Mouse (Mus musculus) cortical plate, adult 2 months (tissue): ENCODE results near the gene Chad. TPM values are rescaled to one million over a fixed set of nuclear protein-coding genes. Genes with fewer than 3 reads are reported as not detected.

ENCODE experiments used
- H3K27ac ChIP-seq: fragments of 200-500 bp; 2 replicates; pipeline ENCODE4 v1.5.1; 2012; ENCODE audit warnings: low read length, control low read depth, inconsistent platforms; ENCODE audit not compliant: insufficient read depth
- H3K4me1 ChIP-seq: fragments of 200-500 bp; 2 replicates; pipeline ENCODE4 v1.6.1; 2011; ENCODE audit warnings: low read length; ENCODE audit not compliant: control insufficient read depth, insufficient read depth
- H3K4me3 ChIP-seq: fragments of 200-500 bp; 2 replicates; pipeline ENCODE4 v1.5.1; 2011; ENCODE audit warnings: mild to moderate bottlenecking, low read length, control low read depth; ENCODE audit not compliant: insufficient read depth
- CTCF ChIP-seq: fragments of 200-500 bp; IDR thresholded peaks from 2 replicates; pipeline ENCODE4 v1.5.1; 2011; ENCODE audit warnings: mild to moderate bottlenecking, control low read depth, low read length; ENCODE audit not compliant: insufficient read depth; ENCODE audit errors: extremely low read depth
- POLR2A ChIP-seq: fragments of 200-500 bp; IDR thresholded peaks from 2 replicates; pipeline ENCODE4 v1.6.1; 2011; ENCODE audit warnings: mild to moderate bottlenecking, low read length, control low read depth; ENCODE audit not compliant: insufficient read depth; ENCODE audit errors: extremely low read depth
- polyA plus RNA-seq: library from polyadenylated mRNA; depleted of rRNA; stranded (reverse); fragments of >200 nt; gene quantifications from 2 replicates; pipeline ENCODE4 v1.2.3, GENCODE M21; 2012; rRNA removed

Chad gene
- polyA plus RNA-seq = 0.08 and 0.15 TPM in 2 replicates

- TF ChIP-seq POLR2A = no peak
- TF ChIP-seq CTCF = no peak
- H3K27ac ChIP-seq = no peak within 1 kb of the TSS
- H3K4me3 ChIP-seq = no peak within 1 kb of the TSS
- H3K4me1 ChIP-seq = no peaks in the 10 kb centered on the region
Observed at GRCm38 (mm10) chr11:94564437-94565150, at the start of gene Chad. Chad (plus strand) TSS chr11:94565047.

GRCm38 (mm10) chr11:94521219-94521843 is 43.5 kb upstream of the Chad start, which contains the start of gene Mycbpap:
Mycbpap (minus strand) TSS chr11:94521742.
- TF ChIP-seq POLR2A (0 out of 2 replicates have a peak, but pooled peaks have one; percentile 5), CTCF (no peak)
- H3K4me3 ChIP-seq = peak within 1 kb of the TSS; percentile 55
- no peaks in the 10 kb centered on the region for H3K4me1 ChIP-seq
- H3K27ac ChIP-seq = no peak within 1 kb of the TSS

- H3K4me3 ChIP-seq = no peak overlapping the region
- no peak for TF ChIP-seq CTCF
- TF ChIP-seq POLR2A = no peak
- no peaks in the 10 kb centered on the region for H3K4me1 ChIP-seq
- H3K27ac ChIP-seq = no peak overlapping the region
Observed at GRCm38 (mm10) chr11:94526171-94526879, 38.5 kb upstream of the Chad start.

GRCm38 (mm10) chr11:94528879-94529278 is 36.0 kb upstream of the Chad start:
- Histone ChIP-seq H3K27ac (no peak overlapping the region), H3K4me3 (no peak overlapping the region), H3K4me1 (no peaks in the 10 kb centered on the region)
- no peak for TF ChIP-seq POLR2A
- TF ChIP-seq CTCF = no peak

GRCm38 (mm10) chr11:94533171-94533570 is 31.7 kb upstream of the Chad start:
- no peak overlapping the region for H3K27ac ChIP-seq

GRCm38 (mm10) chr11:94538733-94539292 is 26.0 kb upstream of the Chad start:
- Histone ChIP-seq H3K4me3 (no peak overlapping the region), H3K4me1 (no peaks in the 10 kb centered on the region), H3K27ac (no peak overlapping the region)
- TF ChIP-seq POLR2A = no peak
- TF ChIP-seq CTCF = no peak

More at GRCm38 (mm10) chr11:94533171-94533570, 31.7 kb upstream of the Chad start:
- Histone ChIP-seq H3K4me3 (no peak overlapping the region), H3K4me1 (no peaks in the 10 kb centered on the region)
- no peak for TF ChIP-seq CTCF
- no peak for TF ChIP-seq POLR2A

- Histone ChIP-seq H3K4me3 (no peak overlapping the region), H3K27ac (no peak overlapping the region), H3K4me1 (no peaks in the 10 kb centered on the region)
- no peak for TF ChIP-seq POLR2A
Observed at GRCm38 (mm10) chr11:94539761-94540160, 25.1 kb upstream of the Chad start.

GRCm38 (mm10) chr11:94542400-94542799 is 22.4 kb upstream of the Chad start:
- no peaks in the 10 kb centered on the region for H3K4me1 ChIP-seq
- H3K4me3 ChIP-seq = no peak overlapping the region
- H3K27ac ChIP-seq = no peak overlapping the region
- TF ChIP-seq POLR2A (no peak), CTCF (no peak)

- no peak overlapping the region for H3K27ac ChIP-seq
- H3K4me1 ChIP-seq = no peaks in the 10 kb centered on the region
- 0 out of 2 replicates have a peak overlapping the region, but pooled peaks have one; percentile 33 for H3K4me3 ChIP-seq
- TF ChIP-seq CTCF = no peak
- no peak for TF ChIP-seq POLR2A
Observed at GRCm38 (mm10) chr11:94543344-94543743, 21.5 kb upstream of the Chad start.
